Mouse (Mus musculus) T-cell, adult 2 months (primary cell): ENCODE measurements around the gene Col25a1.

Source experiments
- DNase-seq: peaks from one replicate; pipeline ENCODE4 v3.0.0; 2022; ENCODE audit warnings: low spot score

The Col25a1 gene

DNA sequence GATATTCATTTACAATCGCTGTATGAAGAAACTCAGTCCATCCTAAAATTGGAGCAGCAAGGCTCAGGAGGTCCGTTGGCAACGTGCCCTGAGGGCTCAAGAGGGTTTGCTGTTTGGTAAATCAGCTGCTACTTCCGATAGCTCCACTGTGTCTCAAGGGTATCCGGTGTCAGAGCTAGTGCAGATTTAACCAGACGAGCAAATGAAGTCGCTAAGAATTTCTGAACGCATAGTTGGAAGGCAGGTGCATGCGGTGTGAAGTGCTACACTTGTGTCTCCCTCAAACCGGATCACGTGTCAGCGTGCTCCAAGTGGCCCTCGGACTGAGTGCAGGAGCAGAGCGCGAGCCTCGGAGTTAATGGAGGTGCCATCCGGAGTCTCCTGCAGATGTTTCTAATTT, 448.2 kb downstream of the Col25a1 start:
- DNase-seq = no peak

GRCm38 (mm10) chr3:130581577-130581976, 450.3 kb downstream of the Col25a1 start:
- DNase-seq = no peak

DNA sequence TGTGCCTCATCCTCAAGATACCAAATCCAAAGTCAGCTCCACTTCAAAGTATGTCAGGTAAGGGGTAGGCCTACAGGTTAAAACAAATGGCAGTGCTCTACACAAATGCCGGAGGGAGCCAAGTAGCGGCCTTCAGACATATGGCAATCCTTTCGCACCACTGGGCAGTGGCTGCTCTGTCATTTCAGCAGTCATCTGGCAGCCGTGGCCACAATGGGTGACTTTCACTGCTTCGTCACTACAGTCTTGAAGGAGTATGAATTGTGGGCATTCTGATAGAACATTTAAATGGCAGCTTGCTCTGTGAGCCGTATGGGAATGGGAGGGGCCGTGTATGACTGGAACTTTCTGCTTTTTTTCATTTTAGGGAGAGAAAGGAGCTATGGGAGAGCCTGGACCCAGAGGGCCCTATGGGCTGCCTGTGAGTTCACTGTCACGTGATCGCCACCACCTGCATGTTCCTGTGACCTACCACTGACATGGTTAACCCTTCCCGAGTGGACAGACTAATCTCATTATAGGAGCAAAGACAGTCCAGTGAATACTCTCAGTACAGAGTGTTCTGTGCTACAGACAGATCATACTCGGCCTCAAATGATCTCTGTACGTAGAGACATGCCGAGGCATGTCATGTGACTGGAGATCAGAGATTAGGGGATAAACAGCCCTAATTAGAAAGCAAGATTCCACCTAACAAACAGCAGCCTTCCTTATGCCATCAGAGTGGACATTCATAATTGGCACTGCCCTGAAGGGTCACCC, 451.8 kb downstream of the Col25a1 start:
- DNase-seq = no peak

- no peak for DNase-seq
Observed at GRCm38 (mm10) chr3:130584007-130584406, 452.7 kb downstream of the Col25a1 start.

GRCm38 (mm10) chr3:130595050-130595449, 463.7 kb downstream of the Col25a1 start:
- DNase-seq = no peak

DNA sequence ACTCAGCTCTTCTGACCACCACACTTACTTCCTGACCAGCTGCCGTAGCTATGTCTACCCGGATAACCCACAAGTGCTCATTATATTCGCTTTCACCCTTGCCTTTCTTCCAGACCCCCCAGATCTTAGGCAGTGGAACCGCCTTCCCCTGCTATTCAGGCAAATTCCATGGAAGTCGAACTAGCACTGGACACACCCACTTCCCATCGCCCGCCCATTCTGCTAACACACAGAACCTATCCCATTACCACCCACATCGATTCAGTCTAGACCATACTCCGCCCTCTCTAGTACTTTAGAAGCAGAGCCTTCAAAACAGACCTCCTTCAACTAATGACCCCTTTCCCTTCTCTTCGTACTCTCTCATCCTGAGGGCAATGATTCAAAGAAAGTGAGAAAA, 470.2 kb downstream of the Col25a1 start:
- DNase-seq = no peak

DNA sequence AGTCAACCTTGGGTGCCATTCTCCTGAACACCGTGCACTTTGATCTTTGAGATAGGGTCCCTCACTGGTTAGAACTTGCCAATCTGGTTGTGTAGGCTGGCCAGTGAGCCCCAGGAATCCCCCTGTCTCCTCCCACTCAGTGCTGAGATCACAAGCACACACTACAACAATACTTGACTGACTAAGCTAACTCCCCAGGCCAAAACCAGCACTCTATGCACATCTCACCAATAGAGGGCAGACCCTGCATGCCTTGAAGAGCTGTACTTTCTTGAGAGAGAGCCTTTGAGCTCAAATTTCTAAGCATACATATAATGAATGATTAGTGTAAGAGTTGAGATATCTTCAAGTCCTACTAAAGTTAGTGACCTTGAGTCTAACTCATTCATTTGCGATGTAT, 476.6 kb downstream of the Col25a1 start:
- DNase-seq = no peak

- DNase-seq = no peak
Observed at GRCm38 (mm10) chr3:130614444-130614843, 483.1 kb downstream of the Col25a1 start.

DNA sequence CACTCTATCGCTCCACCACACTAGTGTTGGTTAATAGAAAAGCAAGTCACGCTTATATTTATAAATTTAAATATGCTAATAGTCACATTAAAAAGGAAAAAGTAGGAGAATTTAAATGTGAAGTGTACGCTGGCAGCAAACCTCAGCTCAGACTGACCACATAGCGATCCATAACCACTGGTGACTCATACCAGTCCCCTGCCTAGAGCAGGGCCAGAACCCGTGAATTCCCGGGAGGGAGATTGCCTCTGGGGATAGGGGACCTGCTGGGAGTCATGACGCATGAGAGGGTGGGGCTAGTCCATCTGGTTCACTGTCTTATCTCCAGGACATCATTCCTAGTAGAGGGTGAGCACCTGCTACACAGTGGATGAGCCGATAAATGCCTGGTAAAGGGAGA, 484.3 kb downstream of the Col25a1 start:
- DNase-seq = no peak

- no peak for DNase-seq
Observed at GRCm38 (mm10) chr3:130617439-130617898, 486.2 kb downstream of the Col25a1 start, which contains the start of gene Etnppl. Gene Etnppl, plus strand, starts transcription at chr3:130617448.

- DNase-seq = no peak
Observed at GRCm38 (mm10) chr3:130620517-130621146, 489.3 kb downstream of the Col25a1 start.

DNA sequence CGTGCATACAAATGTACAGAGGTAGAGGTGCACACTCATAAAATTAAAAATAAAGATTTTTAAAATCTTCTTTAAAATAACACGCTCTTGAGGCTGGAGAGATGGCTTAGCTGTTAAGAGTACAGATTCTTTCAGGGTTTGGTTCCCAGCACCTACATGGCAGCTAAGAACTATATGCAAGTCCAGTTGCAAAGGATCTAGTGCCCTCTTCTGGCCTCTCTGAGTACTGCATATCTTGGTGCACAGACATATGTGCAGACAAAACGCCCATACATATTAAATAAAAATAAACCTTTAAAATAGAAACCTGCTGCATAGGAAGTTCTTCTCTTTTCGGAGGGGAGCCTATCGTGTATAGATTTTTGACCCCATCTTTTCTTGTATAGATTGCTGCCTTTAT, 497.1 kb downstream of the Col25a1 start:
- no peak for DNase-seq

DNA sequence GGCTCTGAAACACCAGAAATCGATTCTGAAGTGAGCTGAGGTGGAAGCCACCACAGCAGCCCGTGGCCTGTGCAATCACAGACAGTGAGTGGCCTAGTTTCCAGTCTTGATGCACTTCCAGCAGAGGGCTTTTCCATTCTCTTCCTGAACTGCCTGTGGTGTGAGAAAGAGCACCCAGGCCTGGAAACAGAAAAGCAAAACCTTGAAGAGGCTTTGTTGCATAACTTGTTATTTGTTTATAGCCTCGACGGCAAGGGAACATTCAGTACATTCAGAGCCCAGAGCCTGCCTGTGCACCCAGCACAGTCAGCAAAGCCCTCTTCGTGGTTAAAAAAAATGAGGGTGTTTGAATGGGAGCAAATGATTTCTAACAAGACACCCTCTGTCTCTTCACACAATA, 502.6 kb downstream of the Col25a1 start:
- DNase-seq = no peak

DNA sequence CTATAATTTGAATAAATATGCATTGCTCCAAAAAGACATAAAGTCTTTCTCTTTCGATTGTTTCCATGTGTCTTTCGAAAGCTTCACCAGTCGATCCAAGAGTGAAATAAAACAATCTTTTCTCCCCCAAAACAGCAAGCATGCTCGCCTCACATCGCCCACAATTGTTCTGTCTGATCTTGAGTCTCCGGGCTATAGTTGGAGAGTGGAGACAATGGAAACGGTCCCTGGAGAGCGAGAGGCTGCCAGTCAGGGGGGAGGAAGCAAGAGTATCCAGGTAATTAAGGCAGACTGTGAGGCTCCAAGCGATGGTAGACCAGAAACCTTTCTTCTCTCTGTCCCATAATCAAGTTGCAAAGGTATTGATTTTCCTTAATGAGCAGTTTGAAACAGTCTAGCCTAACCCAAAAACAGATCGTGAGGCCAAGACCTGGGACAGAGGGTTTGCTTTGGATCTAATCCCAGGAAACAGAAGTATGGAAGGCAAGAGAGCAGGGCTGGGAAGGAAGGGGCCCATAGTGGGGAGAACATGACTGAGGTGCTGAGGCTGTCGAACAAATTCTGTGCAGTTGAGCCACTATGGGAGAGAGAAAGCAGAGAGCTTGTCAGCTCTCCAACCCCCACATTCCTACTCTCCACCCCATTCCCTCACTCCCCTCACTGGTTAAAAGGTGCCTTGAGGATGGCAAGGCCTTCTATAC, 515.0 kb downstream of the Col25a1 start:
- DNase-seq = no peak
